Mouse (Mus musculus) Patski (cell line): ENCODE results near the gene Nxf1. TPM values are rescaled to one million over a fixed set of nuclear protein-coding genes. Genes with fewer than 3 reads are reported as not detected.

ENCODE experiments used
- ATAC-seq: fragments of 100-300 bp; one replicate; pipeline ENCODE4 v1.8.0; 2021
- CTCF ChIA-PET: fragments of 350-600 bp; sonication (Branson Sonifier 250); formaldehyde crosslinking; loops from one replicate; lab custom pipeline; 2022; ENCODE audit warnings: inconsistent platforms; lab: Charles Lee
- POLR2A ChIA-PET: fragments of 350-600 bp; sonication (Branson Sonifier 250); formaldehyde crosslinking; loops from one replicate; lab custom pipeline; 2022; ENCODE audit warnings: antibody characterized with exemption, inconsistent platforms; lab: Charles Lee
- DNase-seq: peaks from one replicate; pipeline ENCODE4 v3.0.0-alpha.2; 2011; ENCODE audit warnings: low read depth, low spot score
- H3K27me3 ChIP-seq: fragments of 371-371 bp; one replicate; pipeline ENCODE4 v1.5.1; 2021
- CTCF ChIP-seq: fragments of 100-300 bp; IDR thresholded peaks from one replicate; pipeline ENCODE4 v1.5.1; 2021
- in situ Hi-C: fragments of 300-500 bp; cut with MboI; formaldehyde crosslinking; loops from 3 replicates; pipeline ENCODE4 v1.11.1; 2018; ENCODE audit warnings: low pct_unique_long_range_greater_than_20kb, mixed read lengths
- polyA plus RNA-seq: library from polyadenylated mRNA; unstranded; gene quantifications from one replicate; pipeline ENCODE4 v1.2.3, GENCODE M21; 2021

Nxf1 gene
- polyA plus RNA-seq, 1 experiment from 2014 or later, result 164 TPM

GRCm38 (mm10) chr19:8774086-8774835 lies 17.4 kb downstream of the Nxf1 start, which contains the start of gene Tmem179b:
TSS of gene Tmem179b (minus strand) at chr19:8774467.
- POLR2A ChIA-PET, result interaction anchor here (0.6 to 4.3 kb wide), 12 partner anchors 12 to 1839 kb away, joined by 3 to 37 read pairs (median 3); partner anchors contain the start of genes Hnrnpul2, Nxf1, Taf6l and Ttc9c
- DNase-seq, result peak; percentile 60
- CTCF ChIA-PET, result interaction anchor here (1.2 to 2.0 kb wide), 5 partner anchors 11 to 41 kb away, joined by 3 to 5 read pairs (median 4); partner anchors contain the start of gene Nxf1
- in situ Hi-C loops, result no loop called here
- ATAC-seq, result peak; percentile 92
- no peaks in the 10 kb centered on the region for H3K27me3 ChIP-seq
- TF ChIP-seq CTCF, result no peak

- ATAC-seq, result no peak
These were observed 18.1 kb downstream of the Nxf1 start for GRCm38 (mm10) chr19:8774951-8775421.

GRCm38 (mm10) chr19:8786008-8786781 lies 29.3 kb downstream of the Nxf1 start, which contains the start of gene Taf6l:
TSS of gene Taf6l (minus strand) at chr19:8786417.
- TF ChIP-seq CTCF, result no peak
- ATAC-seq, result peak; percentile 100
- in situ Hi-C loops, result no loop called here
- peak; percentile 81 for DNase-seq
- CTCF ChIA-PET, result interaction anchor here (0.8 to 4.1 kb wide), 4 partner anchors 9 to 12 kb away, joined by 3 to 26 read pairs (median 6); partner anchors contain the start of genes Polr2g and Tmem179b
- POLR2A ChIA-PET, result interaction anchor here (1.1 to 4.5 kb wide), 3 partner anchors 11 to 33 kb away, joined by 3 to 37 read pairs (median 6); partner anchors contain the start of genes Polr2g and Tmem179b
- no peaks in the 10 kb centered on the region for H3K27me3 ChIP-seq

More at GRCm38 (mm10) chr19:8774951-8775421, 18.1 kb downstream of the Nxf1 start:
- TF ChIP-seq CTCF, result no peak
- no peaks in the 10 kb centered on the region for H3K27me3 ChIP-seq
- POLR2A ChIA-PET, result interaction anchor here (0.8 to 4.3 kb wide), 9 partner anchors 12 to 98 kb away, joined by 3 to 37 read pairs (median 5); partner anchors contain the start of genes Nxf1 and Taf6l
- no peak for DNase-seq
- CTCF ChIA-PET, result interaction anchor here (1.0 to 1.9 kb wide), 4 partner anchors 11 to 22 kb away, joined by 3 to 5 read pairs (median 4); partner anchors contain the start of gene Nxf1
- in situ Hi-C loops, result no loop called here

GRCm38 (mm10) chr19:8788521-8788920 lies 31.6 kb downstream of the Nxf1 start:
- ChIA-PET POLR2A (interaction anchor here (0.6 to 4.5 kb wide), 7 partner anchors 9 to 50 kb away, joined by 3 to 37 read pairs (median 3); partner anchors contain the start of genes Hnrnpul2, Tmem179b and Ttc9c), CTCF (interaction anchor here (0.6 to 4.1 kb wide), 4 partner anchors 9 to 22 kb away, joined by 3 to 26 read pairs (median 4); partner anchors contain the start of gene Polr2g)
- in situ Hi-C loops, result no loop called here
- DNase-seq (no peak), ATAC-seq (no peak)
- no peak for TF ChIP-seq CTCF
- no peaks in the 10 kb centered on the region for H3K27me3 ChIP-seq

GRCm38 (mm10) chr19:8789171-8789570 lies 32.3 kb downstream of the Nxf1 start:
- ChIA-PET CTCF (interaction anchor here (1.0 to 4.1 kb wide), 3 partner anchors 9 to 14 kb away, joined by 3 to 26 read pairs (median 4); partner anchors contain the start of gene Polr2g), POLR2A (interaction anchor here (1.0 to 1.3 kb wide), 4 partner anchors 9 to 49 kb away, joined by 3 to 5 read pairs (median 4); partner anchors contain the start of genes Hnrnpul2 and Ttc9c)
- H3K27me3 ChIP-seq, result no peaks in the 10 kb centered on the region
- TF ChIP-seq CTCF, result no peak
- in situ Hi-C loops, result no loop called here
- ATAC-seq, result no peak
- no peak for DNase-seq

- DNase-seq, result no peak
- H3K27me3 ChIP-seq, result no peaks in the 10 kb centered on the region
- TF ChIP-seq CTCF, result no peak
- POLR2A ChIA-PET, result no interaction called here
- CTCF ChIA-PET, result interaction anchor here (0.7 kb wide), 1 partner anchor 10 kb away, joined by 3 read pairs; no protein-coding TSS in a partner anchor
- in situ Hi-C loops, result no loop called here
- no peak for ATAC-seq
These were observed 33.3 kb downstream of the Nxf1 start for GRCm38 (mm10) chr19:8790171-8790570.

GRCm38 (mm10) chr19:8798264-8798946 lies 41.5 kb downstream of the Nxf1 start, which contains the start of gene Polr2g:
TSS of gene Polr2g (minus strand) at chr19:8798577.
- ATAC-seq (peak; percentile 63), DNase-seq (no peak)
- POLR2A ChIA-PET, result interaction anchor here (0.6 to 2.3 kb wide), 10 partner anchors 9 to 25 kb away, joined by 3 to 7 read pairs (median 5); partner anchors contain the start of genes Hnrnpul2 and Taf6l
- no peaks in the 10 kb centered on the region for H3K27me3 ChIP-seq
- CTCF ChIA-PET, result interaction anchor here (0.6 to 4.9 kb wide), 10 partner anchors 10 to 81 kb away, joined by 3 to 26 read pairs (median 4); partner anchors contain the start of gene Taf6l
- no peak for TF ChIP-seq CTCF
- in situ Hi-C loops, result no loop called here

- H3K27me3 ChIP-seq, result no peaks in the 10 kb centered on the region
- ChIA-PET CTCF (interaction anchor here (0.6 to 4.9 kb wide), 9 partner anchors 10 to 81 kb away, joined by 3 to 26 read pairs (median 4); partner anchors contain the start of genes Nxf1 and Taf6l), POLR2A (interaction anchor here (0.5 to 2.3 kb wide), 7 partner anchors 9 to 1218 kb away, joined by 3 to 7 read pairs (median 5); partner anchors contain the start of genes Hnrnpul2 and Taf6l)
- in situ Hi-C loops, result no loop called here
- DNase-seq (no peak), ATAC-seq (no peak)
- TF ChIP-seq CTCF, result no peak
These were observed 42.1 kb downstream of the Nxf1 start for GRCm38 (mm10) chr19:8798947-8799315.
